Mouse (Mus musculus) heart, postnatal 0 days (tissue): ENCODE measurements at regions not wholly inside any gene's neighbourhood (a gene's known extent, or its start where the extent isn't known, plus 50 kb on each side); places are given as distances from the start of the nearest gene placed in this dataset.
A peak's percentile ranks its signal among the peaks of the same experiment; 100 is the strongest.
"Not testable (repeated sequence)": the region's sequence is repeated elsewhere in the genome, so short reads cannot be mapped to it uniquely, and the experiment has no call there.

Experiments used
- ATAC-seq: fragments of 200-750 bp; cut with Nextera tagmentation; 2 replicates; pipeline ENCODE4 v1.8.0; 2017; ENCODE audit warnings: low read depth, moderate number of reproducible peaks, moderate library complexity; ENCODE audit not compliant: insufficient read depth
- DNase-seq: peaks from one replicate; pipeline ENCODE4 v3.0.0-alpha.2; 2016; ENCODE audit warnings: low spot score
- H3K27ac ChIP-seq: fragments of 300-500 bp; sonication (generic); 2 replicates; pipeline ENCODE4 v1.5.1; 2014; ENCODE audit warnings: low read depth, mild to moderate bottlenecking
- H3K27me3 ChIP-seq: fragments of 300-500 bp; sonication (generic); 2 replicates; pipeline ENCODE4 v1.6.1; 2014; ENCODE audit warnings: low read length, mixed read lengths; ENCODE audit not compliant: control insufficient read depth, insufficient read depth
- H3K36me3 ChIP-seq: fragments of 300-500 bp; sonication (generic); replicated peaks from 2 replicates; pipeline ENCODE4 v1.6.1; 2014; ENCODE audit warnings: low read length, mixed read lengths; ENCODE audit not compliant: control insufficient read depth, insufficient read depth
- H3K4me1 ChIP-seq: fragments of 300-500 bp; sonication (generic); 2 replicates; pipeline ENCODE4 v1.6.1; 2014; ENCODE audit warnings: antibody characterized with exemption; ENCODE audit not compliant: control insufficient read depth, insufficient read depth
- H3K4me2 ChIP-seq: fragments of 300-500 bp; sonication (generic); 2 replicates; pipeline ENCODE4 v1.6.1; 2014; ENCODE audit warnings: low read depth, mild to moderate bottlenecking, low read length, moderate library complexity
- H3K4me3 ChIP-seq: fragments of 300-500 bp; sonication (generic); 2 replicates; pipeline ENCODE4 v1.5.1; 2014; ENCODE audit warnings: low read depth, low read length
- H3K9ac ChIP-seq: fragments of 300-500 bp; sonication (generic); replicated peaks from 2 replicates; pipeline ENCODE4 v1.6.1; 2014; ENCODE audit warnings: low read depth, low read length, mixed read lengths
- H3K9me3 ChIP-seq: fragments of 300-500 bp; sonication (generic); replicated peaks from 2 replicates; pipeline ENCODE4 v1.6.1; 2016; ENCODE audit warnings: low read length; ENCODE audit not compliant: control insufficient read depth
- CTCF ChIP-seq: IDR thresholded peaks from 2 replicates; pipeline ENCODE4 v1.5.1; 2016; ENCODE audit warnings: antibody characterized with exemption, control low read depth, low read depth
- EP300 ChIP-seq: IDR thresholded peaks from 2 replicates; pipeline ENCODE4 v1.6.1; 2016; ENCODE audit warnings: antibody characterized with exemption, low read depth
- WGBS: fragments of 180-500 bp; shearing (Covaris S2); extraction: QIAGEN DNeasy Blood & Tissue Kit; methylation state at CpG from one replicate; pipeline ENCODE4 v1.1.7; 2014; 5-methylcytosine and 5-hydroxymethylcytosine counted together

DNA sequence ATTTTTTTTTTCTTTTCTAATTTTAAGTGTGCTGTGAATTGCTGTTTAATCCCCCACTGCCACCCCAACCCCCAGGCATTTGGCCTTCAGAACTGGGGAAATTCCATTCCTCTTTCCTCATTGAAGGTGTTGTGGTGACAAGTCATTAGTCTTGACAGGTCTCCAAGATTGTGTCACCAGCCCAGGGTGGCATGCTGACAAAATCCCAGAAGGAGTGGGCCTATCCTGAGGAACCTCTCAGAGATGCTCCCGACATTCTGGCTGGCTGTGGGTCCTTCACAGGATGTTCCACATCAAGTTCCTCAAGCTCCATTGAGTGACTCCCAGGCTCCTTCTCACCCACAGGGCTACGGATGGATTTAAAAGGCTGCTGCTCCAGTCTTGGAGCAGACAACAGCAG lies 91.7 kb downstream of the Btg1 start:
- ATAC-seq = peak; percentile 95
- Histone ChIP-seq H3K4me2 (no peak overlapping the region), H3K27ac (peak overlapping the region; percentile 62; the same call in 1 of the 2 replicates)

DNA sequence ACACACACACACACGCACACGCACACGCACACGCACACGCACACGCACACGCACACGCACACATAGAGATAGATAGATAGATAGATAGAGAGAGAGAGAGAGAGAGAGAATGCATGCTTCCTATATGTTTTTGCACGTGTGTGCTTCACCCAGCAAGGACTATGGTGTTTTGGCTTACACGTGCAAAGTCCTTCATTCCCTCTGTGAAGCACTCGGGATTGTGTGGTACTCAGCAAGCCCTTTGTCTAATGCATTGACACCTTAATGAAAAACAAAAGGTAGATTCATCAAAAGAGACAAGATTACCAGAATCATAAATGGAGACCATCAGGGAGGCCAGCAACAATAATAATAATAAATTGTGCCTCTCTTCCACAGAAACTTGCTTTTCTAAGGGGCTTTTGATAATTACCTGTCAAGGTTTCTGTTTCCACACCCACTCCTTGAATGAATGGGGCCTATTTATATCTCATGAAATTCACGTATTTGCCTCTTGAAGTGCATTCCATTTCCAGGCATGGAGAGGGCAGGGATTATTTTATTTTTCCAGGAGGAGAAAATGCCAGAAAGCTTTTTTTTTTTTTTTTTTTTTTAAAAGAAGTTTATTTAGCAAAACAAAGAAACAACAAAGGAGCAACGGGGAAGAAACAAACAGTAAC lies 93.0 kb downstream of the Btg1 start:
- no peak overlapping the region for H3K4me3 ChIP-seq
- DNase-seq (no peak), ATAC-seq (no peak)
- H3K9ac ChIP-seq = no peak overlapping the region
- H3K4me2 ChIP-seq = no peak overlapping the region
- WGBS = 80% methylated on average over 13 of the region's 13 CpGs
- no peaks in the 10 kb centered on the region for H3K36me3 ChIP-seq
- no peaks in the 10 kb centered on the region for H3K9me3 ChIP-seq
- no peak overlapping the region for H3K27ac ChIP-seq
- H3K27me3 ChIP-seq = no peaks in the 10 kb centered on the region
- TF ChIP-seq EP300 = no peak
- no peak for TF ChIP-seq CTCF
- H3K4me1 ChIP-seq = peaks cover 4% of the 10 kb centered on the region; the same call in 1 of the 2 replicates

More for the DNA sequence above, 91.7 kb downstream of the Btg1 start:
- peaks cover 4% of the 10 kb centered on the region; the same call in 1 of the 2 replicates for H3K4me1 ChIP-seq
- no peaks in the 10 kb centered on the region for H3K36me3 ChIP-seq
- peak; percentile 77 for DNase-seq
- peak; percentile 88 for TF ChIP-seq EP300
- TF ChIP-seq CTCF = no peak
- H3K27me3 ChIP-seq = no peaks in the 10 kb centered on the region
- 19% methylated on average over 2 of the region's 2 CpGs for WGBS
- no peaks in the 10 kb centered on the region for H3K9me3 ChIP-seq
- H3K4me3 ChIP-seq = no peak overlapping the region
- H3K9ac ChIP-seq = no peak overlapping the region

DNA sequence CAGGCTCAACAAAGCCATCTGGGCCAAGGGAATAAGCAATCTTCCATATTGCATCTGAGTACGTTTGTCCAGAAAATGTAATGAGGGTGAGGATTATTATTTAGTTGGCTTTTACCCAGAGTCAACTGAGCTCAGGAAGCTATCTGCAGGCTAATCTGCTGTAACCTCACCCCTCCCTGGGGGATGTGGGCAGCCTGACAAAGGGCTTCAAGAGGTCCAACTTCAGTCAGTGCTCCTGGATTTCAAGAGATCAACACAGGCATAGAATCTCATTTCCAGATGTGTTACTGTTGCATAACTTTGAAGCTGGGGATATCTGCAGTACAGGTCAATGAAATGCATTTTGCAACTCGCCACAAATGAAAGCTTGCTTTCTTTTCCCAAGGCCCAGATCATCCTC lies 95.2 kb downstream of the Btg1 start:
- WGBS = 60% methylated on average over 2 of the region's 2 CpGs
- H3K27ac ChIP-seq = no peak overlapping the region
- H3K4me2 ChIP-seq = no peak overlapping the region
- DNase-seq = no peak
- no peak overlapping the region for H3K9ac ChIP-seq
- no peaks in the 10 kb centered on the region for H3K36me3 ChIP-seq
- H3K4me1 ChIP-seq = peaks cover 4% of the 10 kb centered on the region; the same call in 1 of the 2 replicates
- no peak overlapping the region for H3K4me3 ChIP-seq
- no peaks in the 10 kb centered on the region for H3K9me3 ChIP-seq
- no peaks in the 10 kb centered on the region for H3K27me3 ChIP-seq
- TF ChIP-seq EP300 (no peak), CTCF (no peak)
- no peak for ATAC-seq

DNA sequence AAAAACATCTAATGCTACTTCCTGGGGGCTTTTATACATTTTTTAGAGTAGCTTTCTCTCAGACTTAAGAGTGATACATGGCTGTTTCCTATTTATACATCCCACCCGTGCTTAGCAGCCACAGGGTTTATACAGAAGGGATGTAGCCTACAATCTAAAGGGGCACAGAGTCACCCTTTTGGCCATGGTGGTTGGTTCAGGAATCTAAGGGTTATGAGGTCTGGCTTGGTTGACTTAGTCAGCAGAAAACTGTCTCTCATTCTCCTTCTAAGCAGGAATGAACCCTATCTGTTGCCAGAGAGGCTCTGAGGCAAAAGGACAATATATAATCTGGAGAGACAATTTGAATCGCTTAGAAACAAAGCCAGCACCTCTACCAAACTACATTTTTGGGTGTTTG lies 97.9 kb downstream of the Btg1 start:
- 81% methylated on average over 2 of the region's 2 CpGs for WGBS
- Histone ChIP-seq H3K27ac (no peak overlapping the region), H3K36me3 (no peaks in the 10 kb centered on the region), H3K4me2 (no peak overlapping the region), H3K4me1 (peaks cover under 1% of the 10 kb centered on the region; the same call in 1 of the 2 replicates), H3K4me3 (no peak overlapping the region), H3K9me3 (no peaks in the 10 kb centered on the region), H3K27me3 (no peaks in the 10 kb centered on the region), H3K9ac (no peak overlapping the region)
- TF ChIP-seq EP300 (no peak), CTCF (no peak)
- no peak for ATAC-seq
- no peak for DNase-seq

DNA sequence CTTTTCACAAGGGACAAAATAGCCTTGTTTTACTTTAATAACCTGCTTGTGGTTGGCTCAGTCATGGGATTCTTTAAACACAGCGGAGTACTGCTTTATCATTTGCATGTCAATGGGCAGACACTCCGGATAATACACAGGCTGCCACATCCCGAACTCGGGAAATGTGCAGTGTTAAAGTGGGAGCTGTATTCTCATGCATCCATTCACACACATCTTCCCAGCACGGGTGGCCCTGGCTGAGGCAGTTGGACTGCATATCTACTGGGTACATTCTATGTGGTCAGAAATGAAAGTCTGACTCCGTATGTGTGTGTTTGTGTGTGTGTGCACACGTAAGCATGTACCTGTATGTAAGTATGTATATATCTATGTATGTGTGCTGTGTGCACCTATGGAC lies 100.5 kb downstream of the Btg1 start:
- Histone ChIP-seq H3K9me3 (no peaks in the 10 kb centered on the region), H3K4me3 (no peak overlapping the region), H3K27ac (no peak overlapping the region), H3K4me1 (peaks cover 9% of the 10 kb centered on the region; the same call in 1 of the 2 replicates), H3K9ac (no peak overlapping the region), H3K4me2 (no peak overlapping the region), H3K36me3 (no peaks in the 10 kb centered on the region), H3K27me3 (no peaks in the 10 kb centered on the region)
- WGBS = 70% methylated on average over 7 of the region's 7 CpGs
- no peak for TF ChIP-seq CTCF
- TF ChIP-seq EP300 = no peak
- ATAC-seq = no peak
- no peak for DNase-seq

DNA sequence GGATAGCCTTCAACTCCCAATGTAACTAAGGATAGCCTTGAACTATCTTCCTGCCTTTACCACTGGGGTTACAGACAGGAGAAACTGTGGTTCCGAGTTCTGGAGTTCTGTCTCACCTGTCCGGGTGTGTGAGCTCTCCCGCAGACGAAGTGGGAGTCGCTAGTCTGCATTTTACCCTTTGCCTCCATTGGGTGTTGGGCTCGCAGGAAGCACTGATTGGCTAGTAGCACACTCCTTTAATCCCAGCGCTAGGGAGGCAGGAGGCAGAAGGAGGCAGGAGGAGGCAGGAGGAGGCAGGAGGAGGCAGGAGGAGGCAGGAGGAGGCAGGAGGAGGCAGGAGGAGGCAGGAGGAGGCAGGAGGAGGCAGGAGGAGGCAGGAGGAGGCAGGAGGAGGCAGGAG lies 101.9 kb downstream of the Btg1 start:
- H3K4me2 ChIP-seq, H3K27ac ChIP-seq, H3K27me3 ChIP-seq, ATAC-seq, H3K4me3 ChIP-seq, H3K4me1 ChIP-seq, H3K9me3 ChIP-seq, DNase-seq, H3K36me3 ChIP-seq, H3K9ac ChIP-seq: not testable (repeated sequence)
- 93% methylated on average over 7 of the region's 7 CpGs for WGBS
